Mouse (Mus musculus): ENCODE results near the gene Apool.

GRCm38 (mm10) chrX:112310804-112311530 is at the start of gene Apool:
- TF ChIP-seq CTCF (IDR thresholded peaks at IDR 0.05; ENCODE audit: extremely low read depth, insufficient read depth, low read length) (no peak), POLR2A (IDR thresholded peaks at IDR 0.05; ENCODE audit: extremely low read depth, insufficient read depth, low read length) (0 out of 2 replicates have a peak, but pooled peaks have one; percentile 28)
